Mouse (Mus musculus) liver, postnatal 0 days (tissue): ENCODE data around the gene Gm20388. TPM values are rescaled to one million over a fixed set of nuclear protein-coding genes. Genes with fewer than 3 reads are reported as not detected.

Experiments used
- ATAC-seq: fragments of 200-750 bp; cut with Nextera tagmentation; 2 replicates; pipeline ENCODE4 v1.8.0; 2017; ENCODE audit warnings: mild to moderate bottlenecking, moderate library complexity
- DNase-seq: peaks from one replicate; pipeline ENCODE4 v3.0.0-alpha.2; 2016
- H3K27ac ChIP-seq: fragments of 300-500 bp; sonication (generic); 2 replicates; pipeline ENCODE4 v1.5.1; 2014; ENCODE audit warnings: antibody characterized with exemption, moderate library complexity, mild to moderate bottlenecking, low read depth
- H3K27me3 ChIP-seq: fragments of 300-500 bp; sonication (generic); 2 replicates; pipeline ENCODE4 v1.6.1; 2014; ENCODE audit warnings: low read length, control low read depth, mixed read lengths; ENCODE audit not compliant: insufficient read depth
- H3K36me3 ChIP-seq: fragments of 300-500 bp; sonication (generic); replicated peaks from 2 replicates; pipeline ENCODE4 v1.6.1; 2014; ENCODE audit warnings: mild to moderate bottlenecking, control low read depth, low read length, moderate library complexity, mixed read lengths; ENCODE audit not compliant: insufficient read depth
- H3K4me1 ChIP-seq: fragments of 300-500 bp; sonication (generic); 2 replicates; pipeline ENCODE4 v1.6.1; 2014; ENCODE audit warnings: antibody characterized with exemption, mild to moderate bottlenecking, control low read depth; ENCODE audit not compliant: insufficient read depth
- H3K4me2 ChIP-seq: fragments of 300-500 bp; sonication (generic); 2 replicates; pipeline ENCODE4 v1.6.1; 2014; ENCODE audit warnings: low read depth, mild to moderate bottlenecking, low read length, moderate library complexity, mixed read lengths
- H3K4me3 ChIP-seq: fragments of 300-500 bp; sonication (generic); 2 replicates; pipeline ENCODE4 v1.5.1; 2014; ENCODE audit warnings: low read depth, low read length
- H3K9ac ChIP-seq: fragments of 300-500 bp; sonication (generic); replicated peaks from 2 replicates; pipeline ENCODE4 v1.6.1; 2014; ENCODE audit warnings: mild to moderate bottlenecking, moderate library complexity
- H3K9me3 ChIP-seq: fragments of 300-500 bp; sonication (generic); 2 replicates; pipeline ENCODE4 v1.6.1; 2016; ENCODE audit warnings: mild to moderate bottlenecking, control low read depth, low read length, mixed read lengths
- CTCF ChIP-seq: sonication (generic); IDR thresholded peaks from 2 replicates; pipeline ENCODE4 v1.5.1; 2016; ENCODE audit warnings: antibody characterized with exemption, low read depth
- EP300 ChIP-seq: IDR thresholded peaks from 2 replicates; pipeline ENCODE4 v1.6.1; 2016; ENCODE audit warnings: antibody characterized with exemption, low read depth, mild to moderate bottlenecking
- WGBS: fragments of 180-500 bp; shearing (Covaris S2); extraction: QIAGEN DNeasy Blood & Tissue Kit; methylation state at CpG from one replicate; pipeline ENCODE4 v1.1.7; 2014; ENCODE audit not compliant: insufficient replicate concordance; 5-methylcytosine and 5-hydroxymethylcytosine counted together
- polyA plus RNA-seq: library from polyadenylated mRNA; unstranded; fragments of >200 nt; fragmentation: Nextera tagmentation; extraction: Ambion mirVana; gene quantifications from 2 replicates; pipeline ENCODE4 v1.2.1, GENCODE M21; 2015

Gm20388 gene
- polyA plus RNA-seq, 1 experiment from 2014 or later, result not detected

- H3K27ac ChIP-seq, result peak overlapping the region; percentile 96
- peak; percentile 57 for ATAC-seq
- peak overlapping the region; percentile 89 for H3K4me3 ChIP-seq
- peak; percentile 83 for DNase-seq
- H3K9me3 ChIP-seq, result no peaks in the 10 kb centered on the region
- no peaks in the 10 kb centered on the region for H3K27me3 ChIP-seq
- peaks cover 45% of the 10 kb centered on the region for H3K4me1 ChIP-seq
- peak overlapping the region; percentile 90 for H3K9ac ChIP-seq
- WGBS, result under 1% methylated on average over 49 of the region's 50 CpGs
- no peaks in the 10 kb centered on the region for H3K36me3 ChIP-seq
- H3K4me2 ChIP-seq, result peak overlapping the region; percentile 93
- TF ChIP-seq EP300 (peak; percentile 95), CTCF (peak; percentile 41; the same call in 1 of the 2 replicates)
Observed at GRCm38 (mm10) chr8:120486477-120487376, 576.1 kb downstream of the Gm20388 start.

DNA sequence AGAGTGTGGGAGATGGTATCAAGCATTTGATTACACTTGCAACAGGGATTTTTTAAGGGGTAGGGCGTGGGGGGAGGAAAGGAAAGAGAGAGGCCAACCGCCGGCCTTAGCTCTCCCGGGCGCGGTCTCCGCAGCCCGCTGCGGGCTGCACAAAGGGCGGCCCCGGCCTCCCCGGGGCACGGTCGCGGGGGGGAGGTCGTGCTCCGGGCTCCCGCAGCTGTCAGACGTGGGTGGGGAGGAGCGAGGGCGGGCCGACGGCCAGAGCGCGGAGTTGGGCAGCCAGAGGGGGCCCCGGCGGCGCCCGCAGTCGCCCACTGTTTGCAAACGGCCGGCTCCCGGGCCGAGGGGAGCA is 576.7 kb downstream of the Gm20388 start:
- peak overlapping the region; percentile 90 for H3K9ac ChIP-seq
- no peaks in the 10 kb centered on the region for H3K27me3 ChIP-seq
- no peaks in the 10 kb centered on the region for H3K9me3 ChIP-seq
- peak overlapping the region; percentile 89 for H3K4me3 ChIP-seq
- no peaks in the 10 kb centered on the region for H3K36me3 ChIP-seq
- peak overlapping the region; percentile 93 for H3K4me2 ChIP-seq
- TF ChIP-seq CTCF, result no peak
- under 1% methylated on average over 34 of the region's 34 CpGs for WGBS
- H3K27ac ChIP-seq, result peak overlapping the region; percentile 96
- DNase-seq (no peak), ATAC-seq (peak; percentile 40)
- H3K4me1 ChIP-seq, result peaks cover 48% of the 10 kb centered on the region

DNA sequence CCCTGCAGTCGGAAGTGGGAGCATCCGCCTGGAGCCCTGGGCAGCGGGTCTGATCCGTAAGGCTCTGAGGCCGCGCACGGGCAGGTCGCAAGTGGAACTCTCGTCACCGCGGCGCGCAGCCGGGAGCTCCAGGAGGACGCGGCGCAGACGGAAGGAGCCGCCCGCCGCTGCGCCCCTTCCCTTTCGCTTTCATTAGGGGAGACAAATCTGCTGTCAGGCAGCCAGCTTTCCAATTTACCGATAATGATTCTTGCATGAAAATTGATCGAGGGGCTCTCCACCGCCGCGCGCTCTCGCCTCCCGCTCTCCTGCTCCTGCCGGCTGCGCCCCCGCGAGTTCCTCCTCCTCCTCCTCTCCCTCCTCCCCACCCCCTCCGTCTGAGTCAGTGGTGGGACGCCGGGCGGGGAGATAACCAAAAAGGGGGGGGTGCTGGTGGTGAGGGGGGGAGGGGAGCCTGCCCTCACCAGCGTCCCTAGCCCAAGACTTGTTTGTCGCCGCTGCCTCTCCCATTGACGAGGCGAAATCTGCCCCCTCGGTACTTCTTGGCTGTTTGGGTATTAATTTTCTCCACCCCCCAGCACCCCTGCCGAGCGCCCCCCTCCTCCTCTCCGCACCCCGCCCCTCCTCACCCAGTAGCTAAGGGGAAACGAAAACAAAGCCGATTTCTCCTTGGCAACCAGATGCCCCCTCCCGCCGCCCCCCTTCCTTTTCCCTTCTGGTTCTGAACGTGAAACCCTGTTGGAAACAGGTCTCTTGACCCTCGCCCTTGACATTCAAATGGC is 577.3 kb downstream of the Gm20388 start:
- Histone ChIP-seq H3K4me1 (peaks cover 54% of the 10 kb centered on the region), H3K9ac (peak overlapping the region; percentile 90), H3K27ac (peak overlapping the region; percentile 96), H3K27me3 (no peaks in the 10 kb centered on the region), H3K9me3 (no peaks in the 10 kb centered on the region), H3K4me2 (peak overlapping the region; percentile 93), H3K4me3 (peak overlapping the region; percentile 89), H3K36me3 (no peaks in the 10 kb centered on the region)
- peak; percentile 80 for DNase-seq
- TF ChIP-seq CTCF (no peak), EP300 (no peak)
- WGBS, result 1% methylated on average over 46 of the region's 55 CpGs
- peak; percentile 39 for ATAC-seq

DNA sequence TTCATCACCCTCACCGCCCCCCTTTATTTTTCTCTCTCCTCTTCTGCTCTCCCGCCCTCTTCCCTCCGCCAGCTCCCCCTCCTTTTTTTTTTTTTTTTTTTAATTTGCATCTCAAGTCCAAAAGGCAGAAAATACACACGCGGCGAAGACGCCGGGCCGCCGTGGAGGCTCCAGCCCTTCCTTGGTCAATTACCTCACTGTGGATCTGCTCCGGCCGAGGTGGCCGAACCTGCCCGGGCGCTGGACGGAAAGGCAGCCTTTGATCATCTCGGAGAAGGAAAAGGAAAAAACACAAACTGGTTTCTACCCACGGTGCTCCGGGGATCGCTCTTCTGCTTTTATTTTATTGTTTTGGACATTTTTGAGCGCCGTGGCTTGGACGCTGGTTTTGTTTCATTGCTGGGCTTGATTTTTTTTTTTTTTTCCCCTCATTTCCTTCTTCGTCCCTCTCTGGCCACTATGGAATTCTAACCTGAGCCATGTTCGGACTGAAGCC is 578.0 kb downstream of the Gm20388 start:
- DNase-seq (no peak), ATAC-seq (no peak)
- Histone ChIP-seq H3K9ac (peak overlapping the region; percentile 90), H3K27ac (peak overlapping the region; percentile 96), H3K27me3 (no peaks in the 10 kb centered on the region), H3K4me3 (peak overlapping the region; percentile 89), H3K4me2 (peak overlapping the region; percentile 93), H3K4me1 (peaks cover 62% of the 10 kb centered on the region), H3K36me3 (no peaks in the 10 kb centered on the region), H3K9me3 (no peaks in the 10 kb centered on the region)
- TF ChIP-seq EP300 (no peak), CTCF (no peak)
- WGBS, result under 1% methylated on average over 25 of the region's 25 CpGs

GRCm38 (mm10) chr8:120489142-120489754 is 578.6 kb downstream of the Gm20388 start:
- ATAC-seq (no peak), DNase-seq (peak; percentile 77)
- H3K9me3 ChIP-seq, result no peaks in the 10 kb centered on the region
- H3K27me3 ChIP-seq, result no peaks in the 10 kb centered on the region
- H3K36me3 ChIP-seq, result no peaks in the 10 kb centered on the region
- peak overlapping the region; percentile 93 for H3K4me2 ChIP-seq
- peak overlapping the region; percentile 89 for H3K4me3 ChIP-seq
- 1% methylated on average over 73 of the region's 73 CpGs for whole genome bisulfite sequencing
- peaks cover 65% of the 10 kb centered on the region for H3K4me1 ChIP-seq
- H3K9ac ChIP-seq, result peak overlapping the region; percentile 90
- H3K27ac ChIP-seq, result peak overlapping the region; percentile 96
- no peak for TF ChIP-seq EP300
- no peak for TF ChIP-seq CTCF
